Mouse (Mus musculus) stomach, postnatal 0 days (tissue): ENCODE data around the gene Eif4e1b. TPM values are rescaled to one million over a fixed set of nuclear protein-coding genes. Genes with fewer than 3 reads are reported as not detected.

Source experiments
- ATAC-seq: fragments of 200-750 bp; cut with Nextera tagmentation; 2 replicates; pipeline ENCODE4 v1.8.0; 2017; ENCODE audit not compliant: low FRiP score, low TSS enrichment
- DNase-seq: peaks from one replicate; pipeline ENCODE4 v3.0.0-alpha.2; 2016; ENCODE audit warnings: low spot score
- H3K27ac ChIP-seq: fragments of 300-500 bp; sonication (generic); replicated peaks from 2 replicates; pipeline ENCODE4 v1.5.1; 2014; ENCODE audit warnings: mild to moderate bottlenecking, control low read depth
- H3K27me3 ChIP-seq: fragments of 300-500 bp; sonication (generic); 2 replicates; pipeline ENCODE4 v1.6.1; 2014; ENCODE audit warnings: low read length; ENCODE audit not compliant: control insufficient read depth, insufficient read depth
- H3K36me3 ChIP-seq: fragments of 300-500 bp; sonication (generic); 2 replicates; pipeline ENCODE4 v1.6.1; 2014; ENCODE audit warnings: low read length, mixed read lengths; ENCODE audit not compliant: control insufficient read depth, insufficient read depth
- H3K4me1 ChIP-seq: fragments of 300-500 bp; sonication (generic); replicated peaks from 2 replicates; pipeline ENCODE4 v1.6.1; 2014; ENCODE audit warnings: antibody characterized with exemption; ENCODE audit not compliant: control insufficient read depth, insufficient read depth
- H3K4me2 ChIP-seq: fragments of 300-500 bp; sonication (generic); replicated peaks from 2 replicates; pipeline ENCODE4 v1.6.1; 2014; ENCODE audit warnings: low read depth, mild to moderate bottlenecking, control low read depth, moderate library complexity
- H3K4me3 ChIP-seq: fragments of 300-500 bp; sonication (generic); 2 replicates; pipeline ENCODE4 v1.5.1; 2014; ENCODE audit warnings: low read depth, low read length, control low read depth
- H3K9ac ChIP-seq: fragments of 300-500 bp; sonication (generic); 2 replicates; pipeline ENCODE4 v1.6.1; 2014; ENCODE audit warnings: mild to moderate bottlenecking, low read length, control low read depth, mixed read lengths
- H3K9me3 ChIP-seq: fragments of 300-500 bp; sonication (generic); 2 replicates; pipeline ENCODE4 v1.6.1; 2016; ENCODE audit warnings: low read length; ENCODE audit not compliant: control insufficient read depth
- CTCF ChIP-seq: IDR thresholded peaks from 2 replicates; pipeline ENCODE4 v1.5.1; 2016; ENCODE audit warnings: antibody characterized with exemption, low read depth, mild to moderate bottlenecking, moderate library complexity
- EP300 ChIP-seq: optimal IDR thresholded peaks from 2 replicates; pipeline ENCODE3; 2016; ENCODE audit warnings: antibody characterized with exemption
- WGBS: fragments of 180-500 bp; shearing (Covaris S2); extraction: QIAGEN DNeasy Blood & Tissue Kit; methylation state at CpG from one replicate; pipeline ENCODE4 v1.1.7; 2014; 5-methylcytosine and 5-hydroxymethylcytosine counted together
- polyA plus RNA-seq: library from polyadenylated mRNA; unstranded; fragments of >200 nt; fragmentation: Nextera tagmentation; extraction: Ambion mirVana; gene quantifications from 2 replicates; pipeline ENCODE4 v1.2.1, GENCODE M21; 2015

The Eif4e1b gene
- polyA plus RNA-seq, 1 experiment from 2014 or later: not detected

GRCm38 (mm10) chr13:54813381-54813780 is 29.6 kb downstream of the Eif4e1b start:
- Histone ChIP-seq H3K27me3 (no peaks in the 10 kb centered on the region), H3K9me3 (no peaks in the 10 kb centered on the region), H3K4me1 (no peaks in the 10 kb centered on the region), H3K4me3 (no peak overlapping the region), H3K27ac (no peak overlapping the region), H3K9ac (no peak overlapping the region), H3K36me3 (no peaks in the 10 kb centered on the region), H3K4me2 (no peak overlapping the region)
- TF ChIP-seq CTCF (no peak), EP300 (no peak)
- DNase-seq: no peak
- ATAC-seq: no peak
- WGBS: 72% methylated on average over 9 of the region's 9 CpGs

DNA sequence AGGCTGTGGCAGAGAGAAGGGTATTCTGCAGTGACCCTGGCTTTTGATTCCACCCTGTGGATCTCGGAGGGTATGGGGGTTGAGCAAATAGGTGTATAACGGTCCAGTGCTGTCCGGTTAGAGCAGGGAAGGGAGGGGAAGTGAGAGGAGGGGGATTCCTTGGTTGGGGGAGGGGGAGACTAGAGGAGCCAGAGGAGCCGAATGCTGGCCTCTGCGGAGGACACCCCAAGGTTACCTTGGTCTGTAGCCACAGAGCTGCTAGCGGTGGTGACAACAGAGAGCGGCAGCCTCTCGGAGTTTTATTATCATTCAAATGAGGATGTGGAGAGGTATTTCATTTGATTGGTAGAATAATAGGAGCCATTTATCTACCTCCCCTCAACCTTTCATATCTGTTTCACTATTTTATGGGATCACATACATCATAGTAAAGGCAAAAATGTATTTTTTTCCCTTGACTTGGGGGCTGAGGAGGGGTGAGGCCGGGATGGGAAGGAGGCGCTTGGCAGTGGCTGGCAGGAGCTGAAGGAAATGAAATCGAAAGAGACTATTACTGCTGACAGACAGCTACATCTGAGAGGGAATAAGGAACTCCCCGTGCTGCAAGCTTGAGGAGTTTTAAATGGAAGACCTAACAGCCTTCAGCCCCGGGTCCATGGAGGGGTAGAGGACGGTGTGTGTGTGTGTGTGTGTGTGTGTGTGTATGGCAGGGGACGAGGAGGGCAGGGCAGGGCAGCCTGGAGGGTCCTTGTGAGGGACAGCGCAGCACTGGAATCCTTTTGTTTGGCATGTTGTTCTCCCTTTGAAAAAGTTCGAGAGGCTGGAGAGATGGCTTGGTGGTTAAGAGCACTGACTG is 34.8 kb downstream of the Eif4e1b start:
- Histone ChIP-seq H3K4me1 (no peaks in the 10 kb centered on the region), H3K9ac (no peak overlapping the region), H3K4me2 (no peak overlapping the region), H3K4me3 (no peak overlapping the region), H3K27ac (no peak overlapping the region), H3K9me3 (no peaks in the 10 kb centered on the region), H3K36me3 (no peaks in the 10 kb centered on the region), H3K27me3 (no peaks in the 10 kb centered on the region)
- 30% methylated on average over 17 of the region's 17 CpGs for WGBS
- DNase-seq (no peak), ATAC-seq (no peak)
- TF ChIP-seq EP300: no peak
- TF ChIP-seq CTCF: no peak

DNA sequence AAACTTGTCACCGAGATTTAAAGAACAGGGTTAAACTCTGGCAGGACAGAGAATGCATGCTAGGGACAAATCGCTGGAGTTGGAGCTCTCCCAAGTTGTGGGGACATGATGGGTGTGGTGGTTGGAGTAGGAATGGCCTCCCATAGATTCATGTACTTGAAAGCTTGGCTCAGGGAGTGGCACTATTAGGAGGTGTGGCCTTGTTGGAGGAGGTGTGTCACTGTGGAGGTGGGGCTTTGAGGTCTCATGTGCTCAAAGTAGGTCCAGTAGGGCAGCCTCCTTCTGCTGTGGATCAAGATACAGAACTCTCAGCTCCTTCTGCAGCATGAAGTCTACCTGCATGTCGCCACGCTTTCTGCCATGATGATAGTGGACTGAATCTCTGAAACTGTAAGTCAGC is 37.3 kb downstream of the Eif4e1b start:
- TF ChIP-seq CTCF (no peak), EP300 (no peak)
- Histone ChIP-seq H3K4me1 (no peaks in the 10 kb centered on the region), H3K27ac (no peak overlapping the region), H3K4me3 (no peak overlapping the region), H3K9me3 (no peaks in the 10 kb centered on the region), H3K9ac (no peak overlapping the region), H3K36me3 (no peaks in the 10 kb centered on the region), H3K4me2 (no peak overlapping the region), H3K27me3 (no peaks in the 10 kb centered on the region)
- ATAC-seq (no peak), DNase-seq (no peak)
- WGBS: 78% methylated on average over 4 of the region's 4 CpGs

DNA sequence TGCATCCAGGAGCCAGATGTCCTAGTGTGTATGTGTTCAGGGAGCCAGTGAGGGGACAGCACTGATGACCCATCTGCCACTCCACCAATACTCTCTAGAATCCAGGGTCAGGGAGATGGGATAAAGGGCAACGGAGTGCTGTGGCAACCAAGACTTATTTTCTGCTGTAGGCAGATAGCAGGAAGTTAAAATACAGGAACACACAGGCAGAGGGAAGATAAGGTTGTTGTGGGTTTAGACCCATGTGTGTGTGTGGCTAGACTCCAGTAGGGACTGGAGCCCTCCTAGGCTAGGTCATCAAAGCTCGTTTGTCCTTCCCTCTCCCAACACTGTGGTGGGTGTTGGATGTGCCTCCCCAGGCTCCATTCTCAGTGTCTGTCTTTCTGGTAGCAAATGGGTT is 38.1 kb downstream of the Eif4e1b start:
- no peak for ATAC-seq
- Histone ChIP-seq H3K4me2 (no peak overlapping the region), H3K9me3 (no peaks in the 10 kb centered on the region), H3K4me1 (no peaks in the 10 kb centered on the region), H3K27me3 (no peaks in the 10 kb centered on the region), H3K36me3 (no peaks in the 10 kb centered on the region), H3K9ac (no peak overlapping the region), H3K4me3 (no peak overlapping the region), H3K27ac (no peak overlapping the region)
- DNase-seq: no peak
- TF ChIP-seq EP300 (no peak), CTCF (no peak)
- WGBS: 68% methylated on average over 2 of the region's 2 CpGs

DNA sequence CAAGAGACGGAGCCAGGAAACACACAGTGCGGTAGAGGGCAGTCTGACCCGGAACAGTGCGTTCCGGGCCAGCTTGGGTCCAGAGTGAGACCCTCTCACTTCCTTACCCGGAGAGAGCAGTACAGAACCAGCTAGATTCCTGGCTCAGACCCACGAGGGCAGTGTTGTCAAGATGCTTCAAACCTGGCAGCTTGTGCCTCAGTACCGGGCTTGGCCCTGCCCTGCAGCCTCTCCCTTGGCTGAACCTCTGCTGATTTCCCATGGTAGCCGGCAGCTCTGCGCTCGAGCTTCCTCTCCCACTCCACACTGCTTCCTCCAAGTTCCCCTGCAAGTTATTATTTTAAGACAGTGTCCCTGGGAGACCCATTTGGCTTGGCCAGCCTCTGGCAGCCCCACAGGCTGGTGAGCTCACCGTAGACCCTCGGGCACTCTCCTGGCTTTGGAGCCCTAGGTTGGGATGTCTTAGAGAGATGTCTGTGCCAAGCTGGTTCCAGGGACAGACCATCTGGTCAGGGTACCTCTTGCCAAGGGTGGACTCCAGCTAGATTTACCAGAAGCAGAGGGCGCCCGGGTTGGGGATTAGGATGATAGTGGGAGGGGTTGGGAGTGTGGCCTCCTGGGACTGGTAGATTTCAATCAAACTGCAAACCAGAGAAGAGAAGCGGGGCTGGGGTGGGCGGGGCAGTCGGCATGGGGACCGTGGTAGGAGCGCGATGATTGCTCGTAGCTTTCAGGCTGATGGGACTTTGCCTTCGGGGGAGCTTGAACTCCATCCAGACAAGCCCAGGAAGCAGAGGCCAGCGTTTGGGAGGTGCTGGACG is 40.5 kb downstream of the Eif4e1b start:
- TF ChIP-seq CTCF (no peak), EP300 (no peak)

DNA sequence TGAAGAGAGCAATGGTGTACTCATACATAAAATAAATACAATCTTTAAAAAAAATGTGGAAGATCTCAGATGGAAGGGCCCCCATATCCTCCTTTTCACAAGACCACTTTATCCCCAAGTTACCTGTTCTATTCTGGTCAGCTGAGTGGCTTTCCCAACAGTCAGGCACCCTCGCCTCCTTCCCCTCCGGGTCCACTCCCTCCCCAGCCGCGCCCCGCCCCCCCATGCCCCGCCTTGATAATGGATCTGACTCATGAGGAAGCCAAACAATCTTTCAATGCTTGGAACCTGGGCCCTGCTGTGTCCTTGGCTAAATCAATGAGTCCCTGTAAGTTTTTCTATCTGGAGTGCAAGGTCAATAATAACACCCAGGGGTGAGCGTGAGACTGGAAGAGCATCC is 44.2 kb downstream of the Eif4e1b start:
- Histone ChIP-seq H3K27ac (no peak overlapping the region), H3K4me2 (no peak overlapping the region), H3K36me3 (no peaks in the 10 kb centered on the region), H3K4me3 (no peak overlapping the region), H3K27me3 (no peaks in the 10 kb centered on the region), H3K9ac (no peak overlapping the region), H3K4me1 (no peaks in the 10 kb centered on the region), H3K9me3 (no peaks in the 10 kb centered on the region)
- TF ChIP-seq EP300 (no peak), CTCF (no peak)
- 34% methylated on average over 7 of the region's 7 CpGs for WGBS
- peak; percentile 71 for ATAC-seq
- DNase-seq: peak; percentile 72

More for the DNA sequence above, 40.5 kb downstream of the Eif4e1b start:
- no peak overlapping the region for H3K4me3 ChIP-seq
- WGBS: 18% methylated on average over 25 of the region's 25 CpGs
- no peaks in the 10 kb centered on the region for H3K36me3 ChIP-seq
- no peaks in the 10 kb centered on the region for H3K27me3 ChIP-seq
- H3K9ac ChIP-seq: no peak overlapping the region
- peak overlapping the region; percentile 38 for H3K4me2 ChIP-seq
- no peaks in the 10 kb centered on the region for H3K9me3 ChIP-seq
- DNase-seq (peak; percentile 22), ATAC-seq (peak; percentile 42; the same call in 1 of the 2 replicates)
- H3K27ac ChIP-seq: no peak overlapping the region
- no peaks in the 10 kb centered on the region for H3K4me1 ChIP-seq
